Mouse (Mus musculus) left cerebral cortex, postnatal 10 days (tissue): ENCODE measurements at regions not wholly inside any gene's neighbourhood (a gene's known extent, or its start where the extent isn't known, plus 50 kb on each side); places are given as distances from the start of the nearest gene placed in this dataset.

ENCODE experiments used
- DNase-seq, 2 experiments: peaks; one replicate each; pipeline ENCODE4 v3.0.0; 2021 to 2022; ENCODE audit warnings: low spot score in 2 of 2, mixed read lengths in 1 of 2; ENCODE audit errors: extremely low spot score in 1 of 2
- intact Hi-C: fragments of 180-260 bp; cut with DNase I; formaldehyde crosslinking; loops from one replicate; pipeline ENCODE4 v1.15.1; 2025

- intact Hi-C loops = no loop called here
Measured at GRCm38 (mm10) chr12:74528983-74529566, 212.9 kb upstream of the Gm11042 start.

GRCm38 (mm10) chr12:74527190-74527621 lies 211.0 kb upstream of the Gm11042 start:
- DNase-seq = no peak
- intact Hi-C loops = no loop called here

More at GRCm38 (mm10) chr12:74528983-74529566, 212.9 kb upstream of the Gm11042 start:
- no peak for DNase-seq

GRCm38 (mm10) chr12:74523988-74524387 lies 207.8 kb upstream of the Gm11042 start:
- no peak for DNase-seq
- intact Hi-C loops = no loop called here

GRCm38 (mm10) chr12:74518032-74518431 lies 201.8 kb upstream of the Gm11042 start:
- no peak for DNase-seq
- intact Hi-C loops = no loop called here

GRCm38 (mm10) chr12:74516527-74516926 lies 200.3 kb upstream of the Gm11042 start:
- DNase-seq = peak; percentile 36 to 39
- intact Hi-C loops = no loop called here

GRCm38 (mm10) chr12:74502791-74503190 lies 186.6 kb upstream of the Gm11042 start:
- no peak for DNase-seq
- intact Hi-C loops = no loop called here

- DNase-seq = no peak
- intact Hi-C loops = no loop called here
Measured at GRCm38 (mm10) chr12:74477619-74478018, 161.4 kb upstream of the Gm11042 start.

DNA sequence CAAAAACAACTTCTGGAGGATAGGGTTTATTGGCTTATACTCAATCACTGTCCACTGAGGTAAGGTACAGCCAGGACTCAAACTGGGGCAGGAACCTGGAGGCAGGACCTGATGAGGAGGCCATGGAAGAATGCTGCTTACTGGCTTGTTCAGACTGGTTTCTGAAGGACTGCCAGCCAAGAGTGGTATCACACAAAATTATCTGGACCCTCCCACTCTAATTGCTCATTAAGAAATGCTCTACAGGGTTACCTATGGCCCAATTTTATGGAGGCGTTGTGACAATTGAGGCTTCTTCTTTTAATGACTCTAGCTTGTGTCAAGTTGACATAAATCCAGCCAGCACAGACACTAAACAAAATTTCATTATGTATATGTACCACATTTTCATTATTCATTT lies 158.5 kb upstream of the Gm11042 start:
- intact Hi-C loops = no loop called here
- no peak for DNase-seq

DNA sequence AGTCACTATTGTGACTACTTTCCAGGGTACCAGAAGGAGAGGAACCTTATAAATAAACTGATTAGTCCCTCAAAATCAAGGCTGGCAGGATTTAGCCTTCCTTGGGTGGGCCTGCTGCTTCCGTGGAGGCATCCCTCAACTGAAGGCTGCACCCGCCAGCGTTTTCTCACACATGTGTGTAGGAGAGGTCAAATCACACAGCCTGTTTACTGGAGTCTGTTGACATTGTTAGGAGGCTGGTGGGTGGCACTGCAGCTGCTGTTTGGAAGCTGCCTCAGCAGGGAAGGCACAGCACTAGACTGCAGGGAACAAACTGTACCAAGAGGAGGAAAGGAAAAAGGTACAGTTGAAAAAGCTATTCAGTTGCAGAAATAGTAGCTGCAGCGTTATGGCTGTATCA lies 142.3 kb upstream of the Gm11042 start:
- DNase-seq = peak; percentile 22 to 26
- intact Hi-C loops = no loop called here

GRCm38 (mm10) chr12:74452375-74453090 lies 136.3 kb upstream of the Gm11042 start:
- intact Hi-C loops = no loop called here
- DNase-seq = no peak

- DNase-seq = no peak
Measured at GRCm38 (mm10) chr12:74448248-74448647, 132.1 kb upstream of the Gm11042 start.

GRCm38 (mm10) chr12:74434874-74435273 lies 118.7 kb upstream of the Gm11042 start:
- no peak for DNase-seq
- intact Hi-C loops = no loop called here

More at GRCm38 (mm10) chr12:74448248-74448647, 132.1 kb upstream of the Gm11042 start:
- intact Hi-C loops = loop anchor here (10.0 kb wide), 1 partner anchor 113 kb away; no protein-coding TSS in a partner anchor

DNA sequence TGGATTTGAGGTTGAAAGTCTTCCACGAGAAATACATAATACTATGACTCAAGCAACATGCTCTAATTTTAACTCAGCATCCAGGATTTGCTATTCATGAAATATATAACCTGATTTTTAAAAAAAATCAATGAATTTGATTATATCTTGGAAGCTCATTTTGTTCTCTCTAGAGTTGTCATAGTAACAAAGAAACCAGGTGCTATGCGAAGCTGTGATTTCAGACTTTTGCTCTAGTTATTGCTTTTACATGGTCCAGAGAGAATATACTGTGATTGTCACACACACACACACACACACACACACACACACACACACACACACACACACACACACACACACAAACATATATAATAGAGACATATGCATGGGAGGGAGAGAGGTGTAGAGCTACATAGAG lies 98.5 kb upstream of the Gm11042 start:
- intact Hi-C loops = no loop called here
- DNase-seq = no peak

GRCm38 (mm10) chr12:74410511-74410910 lies 94.3 kb upstream of the Gm11042 start:
- peak; percentile 20 to 35 for DNase-seq
- intact Hi-C loops = no loop called here

DNA sequence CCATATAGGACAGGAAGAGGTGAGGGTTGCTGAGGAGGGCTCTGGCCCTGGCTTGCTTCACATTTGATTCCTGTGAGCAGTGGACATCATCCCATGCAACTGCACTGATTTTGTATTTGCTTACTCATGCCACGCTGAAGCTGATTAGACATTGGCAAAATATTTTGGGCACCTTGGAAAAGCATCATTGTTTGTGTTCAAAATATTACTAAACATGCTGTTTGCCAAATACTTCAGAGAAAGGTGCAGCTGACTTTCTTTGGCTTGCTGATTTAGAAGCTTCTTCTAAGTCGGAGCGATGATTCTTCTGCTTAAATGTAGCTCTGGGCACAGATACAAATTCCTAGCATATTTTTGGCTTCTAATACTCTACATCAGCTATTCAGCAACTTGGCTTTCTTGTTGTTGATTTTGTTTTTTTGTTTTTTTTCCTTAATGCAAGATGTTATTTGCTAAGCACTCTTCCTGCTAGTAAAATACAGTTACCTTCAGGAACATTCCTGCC lies 91.4 kb upstream of the Gm11042 start:
- intact Hi-C loops = no loop called here
- DNase-seq = peak in 1 of 2 experiments; percentile 8

DNA sequence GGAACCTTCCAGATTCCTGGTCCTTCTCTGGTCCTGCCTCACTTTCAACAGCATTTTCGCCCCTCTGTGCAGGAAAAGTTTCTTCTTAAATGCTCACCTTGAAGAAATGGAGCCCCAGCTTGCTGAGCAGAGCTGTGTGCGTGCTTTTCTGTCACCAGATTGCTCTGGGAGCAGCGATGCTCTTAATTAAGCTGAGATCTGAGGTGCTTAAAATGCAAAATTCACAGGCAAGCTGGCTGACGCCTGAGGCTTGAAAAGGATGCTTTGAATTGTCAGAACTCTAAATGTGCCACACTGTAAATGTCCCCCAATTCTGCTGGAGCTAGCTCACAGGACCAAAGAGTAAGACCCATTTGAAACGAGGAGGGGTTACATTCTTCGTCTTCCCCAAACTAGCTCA lies 73.6 kb upstream of the Gm11042 start:
- intact Hi-C loops = no loop called here

More for the DNA sequence above, 73.6 kb upstream of the Gm11042 start:
- DNase-seq = peak in 1 of 2 experiments; percentile 46
